Mouse (Mus musculus): ENCODE measurements around the gene Bank1. TPM values are rescaled to one million over a fixed set of nuclear protein-coding genes. Genes with fewer than 3 reads are reported as not detected.
"Not testable (repeated sequence)": the region's sequence is repeated elsewhere in the genome, so short reads cannot be mapped to it uniquely, and the experiment has no call there.

Bank1 gene
- polyA plus RNA-seq, 1 experiment from 2014 or later: 0.33 TPM

DNA sequence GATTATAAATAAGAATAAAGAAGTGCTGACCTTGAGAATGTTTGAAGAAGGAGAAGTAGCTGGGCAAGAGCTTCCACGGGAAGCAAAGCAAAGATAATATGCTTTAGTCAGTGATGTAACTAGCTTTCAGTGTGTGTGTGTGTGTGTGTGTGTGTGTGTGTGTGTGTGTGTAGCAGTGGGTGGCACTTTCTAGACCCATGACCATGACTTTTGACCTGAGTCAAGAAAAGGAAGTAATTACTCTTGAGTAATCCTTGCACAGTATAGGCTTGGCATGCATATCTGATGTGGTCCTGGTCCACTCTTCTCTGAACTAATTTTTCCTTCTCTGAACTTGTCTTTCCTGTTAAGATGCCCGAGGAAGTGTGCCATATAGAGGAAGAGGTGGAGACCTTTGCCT lies 5.3 kb upstream of the Bank1 start:
- no peak overlapping the region for H3K4me2 ChIP-seq (ENCODE audit: low read length)
- no peaks in the 10 kb centered on the region for H3K36me3 ChIP-seq (ENCODE audit: control insufficient read depth, insufficient read depth, low read length)
- no peak overlapping the region for H3K27ac ChIP-seq (ENCODE audit: low read length)
- no peak overlapping the region for H3K9ac ChIP-seq (ENCODE audit: low read depth, low read length)
- no peaks in the 10 kb centered on the region for H3K9me3 ChIP-seq (replicated peaks; ENCODE audit: control insufficient read depth, low read length, poor library complexity, severe bottlenecking)
- 65% methylated on average over 2 of the region's 2 CpGs for WGBS
- H3K4me3 ChIP-seq (ENCODE audit: low read depth, low read length): no peak overlapping the region
- H3K27me3 ChIP-seq (ENCODE audit: control insufficient read depth, insufficient read depth, low read depth, low read length): no peaks in the 10 kb centered on the region
- no peak for ATAC-seq
- H3K4me1 ChIP-seq (ENCODE audit: control insufficient read depth, insufficient read depth, low read length): no peaks in the 10 kb centered on the region

DNA sequence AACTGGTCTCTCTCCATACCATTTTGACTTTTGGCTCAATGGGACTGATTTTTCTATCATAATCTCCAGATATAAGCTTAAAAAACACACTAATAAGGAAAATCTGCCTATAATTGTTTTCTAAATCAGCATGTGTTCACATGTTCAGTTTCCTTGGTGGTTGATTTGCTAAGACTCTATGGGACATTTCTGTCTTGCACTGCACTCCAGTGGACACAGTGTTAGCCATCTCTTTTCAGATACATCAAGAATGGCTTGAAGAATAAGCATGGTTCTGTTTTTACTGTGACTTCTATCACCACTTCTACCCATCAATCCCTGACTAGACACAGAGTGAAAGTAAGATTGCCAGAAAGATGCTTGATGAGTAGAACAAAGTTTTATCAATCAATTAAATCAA lies 4.2 kb upstream of the Bank1 start:
- no peak overlapping the region for H3K4me3 ChIP-seq (ENCODE audit: low read depth, low read length)
- no peak overlapping the region for H3K9ac ChIP-seq (ENCODE audit: low read depth, low read length)
- ATAC-seq: no peak
- no peaks in the 10 kb centered on the region for H3K36me3 ChIP-seq (ENCODE audit: control insufficient read depth, insufficient read depth, low read length)
- H3K4me2 ChIP-seq (ENCODE audit: low read length): no peak overlapping the region
- H3K27ac ChIP-seq (ENCODE audit: low read length): no peak overlapping the region
- H3K9me3 ChIP-seq (replicated peaks; ENCODE audit: control insufficient read depth, low read length, poor library complexity, severe bottlenecking): no peaks in the 10 kb centered on the region
- no peaks in the 10 kb centered on the region for H3K4me1 ChIP-seq (ENCODE audit: control insufficient read depth, insufficient read depth, low read length)
- no peaks in the 10 kb centered on the region for H3K27me3 ChIP-seq (ENCODE audit: control insufficient read depth, insufficient read depth, low read depth, low read length)

DNA sequence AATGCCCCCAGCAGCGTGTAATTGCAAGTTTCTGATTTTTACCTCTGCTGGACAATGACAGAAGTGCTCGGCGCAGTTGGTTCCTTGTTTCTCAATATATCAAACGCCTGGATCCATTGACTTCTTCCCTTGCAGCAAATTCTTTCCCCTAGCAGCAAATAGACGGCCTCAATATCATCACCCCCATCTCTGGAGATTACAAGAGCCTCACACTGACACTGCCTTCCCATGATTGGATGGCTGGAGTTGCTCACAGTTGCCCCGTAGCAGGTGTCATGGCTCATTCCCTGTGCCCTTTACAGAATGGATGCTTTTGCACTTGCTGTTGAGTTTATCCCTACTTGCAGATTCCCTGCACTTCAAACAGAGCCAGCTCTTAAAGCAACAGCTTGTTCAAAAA lies 3.3 kb upstream of the Bank1 start:
- WGBS: 38% methylated on average over 6 of the region's 6 CpGs
- no peaks in the 10 kb centered on the region for H3K27me3 ChIP-seq (ENCODE audit: control insufficient read depth, insufficient read depth, low read depth, low read length)
- H3K4me3 ChIP-seq (ENCODE audit: low read depth, low read length): no peak overlapping the region
- H3K27ac ChIP-seq (ENCODE audit: low read length): no peak overlapping the region
- no peak overlapping the region for H3K9ac ChIP-seq (ENCODE audit: low read depth, low read length)
- no peaks in the 10 kb centered on the region for H3K36me3 ChIP-seq (ENCODE audit: control insufficient read depth, insufficient read depth, low read length)
- H3K4me1 ChIP-seq (ENCODE audit: control insufficient read depth, insufficient read depth, low read length): no peaks in the 10 kb centered on the region
- ATAC-seq: no peak
- H3K9me3 ChIP-seq (replicated peaks; ENCODE audit: control insufficient read depth, low read length, poor library complexity, severe bottlenecking): no peaks in the 10 kb centered on the region
- H3K4me2 ChIP-seq (ENCODE audit: low read length): no peak overlapping the region

DNA sequence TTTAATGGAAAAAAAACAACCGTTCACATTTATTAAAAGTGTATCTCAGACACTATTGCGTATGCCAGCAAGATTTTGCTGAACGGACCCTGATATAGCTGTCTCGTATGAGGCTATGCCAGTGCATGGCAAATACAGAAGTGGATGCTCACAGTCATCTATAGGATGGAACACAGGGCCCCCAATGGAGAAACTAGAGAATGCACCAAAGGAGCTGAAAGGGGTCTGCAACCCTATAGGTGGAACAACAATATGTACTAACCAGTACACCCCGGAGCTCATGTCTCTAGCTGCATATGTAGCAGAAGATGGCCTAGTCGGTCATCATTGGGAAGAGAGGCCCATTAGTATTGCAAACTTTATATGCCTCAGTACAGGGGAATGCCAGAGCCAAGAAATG lies 1.1 kb downstream of the Bank1 start:
- H3K9ac ChIP-seq (ENCODE audit: low read depth, low read length); H3K36me3 ChIP-seq (ENCODE audit: control insufficient read depth, insufficient read depth, low read length); H3K27ac ChIP-seq (ENCODE audit: low read length); ATAC-seq; H3K27me3 ChIP-seq (ENCODE audit: control insufficient read depth, insufficient read depth, low read depth, low read length); H3K9me3 ChIP-seq (replicated peaks; ENCODE audit: control insufficient read depth, low read length, poor library complexity, severe bottlenecking); H3K4me2 ChIP-seq (ENCODE audit: low read length); H3K4me3 ChIP-seq (ENCODE audit: low read depth, low read length); H3K4me1 ChIP-seq (ENCODE audit: control insufficient read depth, insufficient read depth, low read length): not testable (repeated sequence)
- WGBS: 96% methylated on average over 6 of the region's 6 CpGs

DNA sequence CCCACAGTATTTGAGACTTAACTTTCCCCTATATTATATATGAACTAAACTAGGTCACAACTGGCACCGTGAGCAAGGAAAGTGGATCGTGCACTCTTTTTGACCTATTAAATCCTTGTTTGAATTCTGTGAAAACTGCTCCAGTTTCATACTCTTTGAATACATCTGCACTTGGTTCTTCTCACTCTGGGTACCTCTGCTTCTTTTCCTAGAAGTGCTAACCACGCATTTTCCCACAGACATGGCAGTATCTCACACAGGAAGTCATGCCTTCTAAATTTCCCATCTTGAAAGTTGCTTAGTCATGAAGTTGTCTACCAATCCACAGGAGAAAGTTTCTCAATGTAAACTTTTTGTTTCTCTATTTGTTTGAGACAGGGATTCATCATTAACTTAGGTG lies 3.9 kb downstream of the Bank1 start:
- Histone ChIP-seq H3K4me3 (ENCODE audit: low read depth, low read length) (no peak overlapping the region), H3K9me3 (replicated peaks; ENCODE audit: control insufficient read depth, low read length, poor library complexity, severe bottlenecking) (no peaks in the 10 kb centered on the region), H3K4me1 (ENCODE audit: control insufficient read depth, insufficient read depth, low read length) (no peaks in the 10 kb centered on the region), H3K27me3 (ENCODE audit: control insufficient read depth, insufficient read depth, low read depth, low read length) (no peaks in the 10 kb centered on the region), H3K4me2 (ENCODE audit: low read length) (no peak overlapping the region), H3K27ac (ENCODE audit: low read length) (no peak overlapping the region), H3K9ac (ENCODE audit: low read depth, low read length) (no peak overlapping the region), H3K36me3 (ENCODE audit: control insufficient read depth, insufficient read depth, low read length) (no peaks in the 10 kb centered on the region)
- 95% methylated on average over 3 of the region's 3 CpGs for WGBS
- no peak for ATAC-seq

DNA sequence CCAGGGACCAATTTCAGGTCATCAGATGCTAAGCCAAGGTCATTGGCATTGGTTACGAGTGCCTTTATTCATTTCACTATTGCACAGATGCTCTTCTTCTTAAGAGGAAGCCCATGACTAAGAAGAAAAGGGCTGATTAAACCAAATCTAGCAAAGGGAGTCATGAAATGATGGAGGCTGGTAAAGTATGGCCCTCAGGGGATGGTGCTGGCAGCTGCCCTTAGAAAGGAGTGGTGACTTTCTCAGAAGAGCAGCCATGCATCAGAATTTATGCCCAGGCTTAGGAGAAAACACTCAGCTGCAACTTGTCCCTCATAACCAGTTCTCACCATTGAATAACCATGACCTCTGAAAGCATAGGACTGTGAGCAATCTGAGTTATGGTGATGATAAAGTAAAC lies 17.4 kb downstream of the Bank1 start:
- H3K4me2 ChIP-seq (ENCODE audit: low read length): no peak overlapping the region
- H3K4me1 ChIP-seq (ENCODE audit: control insufficient read depth, insufficient read depth, low read length): no peaks in the 10 kb centered on the region
- no peak for ATAC-seq
- no peak overlapping the region for H3K4me3 ChIP-seq (ENCODE audit: low read depth, low read length)
- no peaks in the 10 kb centered on the region for H3K27me3 ChIP-seq (ENCODE audit: control insufficient read depth, insufficient read depth, low read depth, low read length)
- no peak overlapping the region for H3K9ac ChIP-seq (ENCODE audit: low read depth, low read length)
- 92% methylated on average over 1 of the region's 1 CpGs for WGBS
- no peak overlapping the region for H3K27ac ChIP-seq (ENCODE audit: low read length)
- H3K36me3 ChIP-seq (ENCODE audit: control insufficient read depth, insufficient read depth, low read length): no peaks in the 10 kb centered on the region
- no peaks in the 10 kb centered on the region for H3K9me3 ChIP-seq (replicated peaks; ENCODE audit: control insufficient read depth, low read length, poor library complexity, severe bottlenecking)

GRCm38 (mm10) chr3:136306564-136307158 lies 19.2 kb downstream of the Bank1 start:
- Histone ChIP-seq H3K4me3 (ENCODE audit: low read depth, low read length) (no peak overlapping the region), H3K27me3 (ENCODE audit: control insufficient read depth, insufficient read depth, low read depth, low read length) (no peaks in the 10 kb centered on the region), H3K4me2 (ENCODE audit: low read length) (no peak overlapping the region), H3K36me3 (ENCODE audit: control insufficient read depth, insufficient read depth, low read length) (no peaks in the 10 kb centered on the region), H3K9ac (ENCODE audit: low read depth, low read length) (no peak overlapping the region), H3K4me1 (ENCODE audit: control insufficient read depth, insufficient read depth, low read length) (no peaks in the 10 kb centered on the region), H3K27ac (ENCODE audit: low read length) (no peak overlapping the region), H3K9me3 (replicated peaks; ENCODE audit: control insufficient read depth, low read length, poor library complexity, severe bottlenecking) (no peaks in the 10 kb centered on the region)
- 68% methylated on average over 5 of the region's 5 CpGs for WGBS
- no peak for ATAC-seq

- no peak overlapping the region for H3K9ac ChIP-seq (ENCODE audit: low read depth, low read length)
- no peak overlapping the region for H3K4me2 ChIP-seq (ENCODE audit: low read length)
- WGBS: 65% methylated on average over 1 of the region's 1 CpGs
- no peak for ATAC-seq
- H3K36me3 ChIP-seq (ENCODE audit: control insufficient read depth, insufficient read depth, low read length): no peaks in the 10 kb centered on the region
- H3K4me3 ChIP-seq (ENCODE audit: low read depth, low read length): no peak overlapping the region
- no peaks in the 10 kb centered on the region for H3K9me3 ChIP-seq (replicated peaks; ENCODE audit: control insufficient read depth, low read length, poor library complexity, severe bottlenecking)
- H3K27ac ChIP-seq (ENCODE audit: low read length): no peak overlapping the region
- no peaks in the 10 kb centered on the region for H3K4me1 ChIP-seq (ENCODE audit: control insufficient read depth, insufficient read depth, low read length)
- no peaks in the 10 kb centered on the region for H3K27me3 ChIP-seq (ENCODE audit: control insufficient read depth, insufficient read depth, low read depth, low read length)
Measured at GRCm38 (mm10) chr3:136302541-136302940, 23.3 kb downstream of the Bank1 start.

DNA sequence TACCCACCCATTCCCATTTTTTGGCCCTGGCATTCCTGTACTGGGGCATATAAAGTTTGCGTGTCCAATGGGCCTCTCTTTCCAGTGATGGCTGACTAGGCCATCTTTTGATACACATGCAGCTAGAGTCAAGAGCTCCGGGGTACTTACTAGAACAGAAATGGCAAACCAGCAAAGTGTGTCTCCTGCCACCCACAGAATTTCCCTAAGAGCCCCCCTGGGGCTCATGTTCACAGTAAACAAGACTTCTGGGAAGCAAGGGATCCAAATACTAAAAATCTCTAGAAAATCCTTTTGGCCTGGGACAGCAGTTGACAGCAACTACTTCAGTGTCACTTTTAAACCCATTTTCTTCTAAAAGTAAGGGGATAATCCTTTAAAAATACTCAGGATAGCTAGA lies 25.1 kb downstream of the Bank1 start:
- 94% methylated on average over 2 of the region's 2 CpGs for WGBS

GRCm38 (mm10) chr3:136297355-136297754 lies 28.5 kb downstream of the Bank1 start:
- Histone ChIP-seq H3K9me3 (replicated peaks; ENCODE audit: control insufficient read depth, low read length, poor library complexity, severe bottlenecking) (no peaks in the 10 kb centered on the region), H3K9ac (ENCODE audit: low read depth, low read length) (no peak overlapping the region), H3K36me3 (ENCODE audit: control insufficient read depth, insufficient read depth, low read length) (no peaks in the 10 kb centered on the region), H3K4me1 (ENCODE audit: control insufficient read depth, insufficient read depth, low read length) (no peaks in the 10 kb centered on the region), H3K27me3 (ENCODE audit: control insufficient read depth, insufficient read depth, low read depth, low read length) (no peaks in the 10 kb centered on the region), H3K27ac (ENCODE audit: low read length) (no peak overlapping the region), H3K4me3 (ENCODE audit: low read depth, low read length) (no peak overlapping the region), H3K4me2 (ENCODE audit: low read length) (no peak overlapping the region)
- ATAC-seq: no peak
- WGBS: 78% methylated on average over 2 of the region's 2 CpGs

More for the DNA sequence above, 25.1 kb downstream of the Bank1 start:
- not testable (repeated sequence) for ATAC-seq; H3K27me3 ChIP-seq (ENCODE audit: control insufficient read depth, insufficient read depth, low read depth, low read length); H3K9ac ChIP-seq (ENCODE audit: low read depth, low read length); H3K27ac ChIP-seq (ENCODE audit: low read length); H3K9me3 ChIP-seq (replicated peaks; ENCODE audit: control insufficient read depth, low read length, poor library complexity, severe bottlenecking); H3K36me3 ChIP-seq (ENCODE audit: control insufficient read depth, insufficient read depth, low read length); H3K4me1 ChIP-seq (ENCODE audit: control insufficient read depth, insufficient read depth, low read length); H3K4me3 ChIP-seq (ENCODE audit: low read depth, low read length); H3K4me2 ChIP-seq (ENCODE audit: low read length)
